Mouse (Mus musculus) hindbrain, embryonic 15.5 days (tissue): ENCODE results near the gene Zfp9. TPM values are rescaled to one million over a fixed set of nuclear protein-coding genes. Genes with fewer than 3 reads are reported as not detected.

ENCODE experiments used
- ATAC-seq: fragments of 200-750 bp; cut with Nextera tagmentation; 2 replicates; pipeline ENCODE4 v1.8.0; 2017; ENCODE audit warnings: low read depth, moderate number of reproducible peaks, moderate TSS enrichment; ENCODE audit not compliant: low FRiP score
- H3K27ac ChIP-seq: fragments of 300-500 bp; sonication (generic); replicated peaks from 2 replicates; pipeline ENCODE4 v1.5.1; 2015; ENCODE audit warnings: mild to moderate bottlenecking, inconsistent platforms
- H3K27me3 ChIP-seq: fragments of 300-500 bp; sonication (generic); 2 replicates; pipeline ENCODE4 v1.6.1; 2015; ENCODE audit warnings: control low read depth, inconsistent platforms
- H3K36me3 ChIP-seq: fragments of 300-500 bp; sonication (generic); 2 replicates; pipeline ENCODE4 v1.6.1; 2015; ENCODE audit warnings: control low read depth, inconsistent platforms
- H3K4me1 ChIP-seq: fragments of 300-500 bp; sonication (generic); replicated peaks from 2 replicates; pipeline ENCODE4 v1.6.1; 2015; ENCODE audit warnings: control low read depth, inconsistent platforms
- H3K4me2 ChIP-seq: fragments of 300-500 bp; sonication (generic); 2 replicates; pipeline ENCODE4 v1.6.1; 2015; ENCODE audit warnings: moderate library complexity, mild to moderate bottlenecking, inconsistent platforms
- H3K4me3 ChIP-seq: fragments of 300-500 bp; sonication (generic); 2 replicates; pipeline ENCODE4 v1.5.1; 2015; ENCODE audit warnings: mild to moderate bottlenecking, inconsistent platforms
- H3K9ac ChIP-seq: fragments of 300-500 bp; sonication (generic); 2 replicates; pipeline ENCODE4 v1.6.1; 2015; ENCODE audit warnings: inconsistent platforms
- H3K9me3 ChIP-seq: fragments of 300-500 bp; sonication (generic); 2 replicates; pipeline ENCODE4 v1.6.1; 2016; ENCODE audit warnings: control low read depth, inconsistent platforms
- WGBS: fragments of 180-500 bp; shearing (Covaris S2); methylation state at CpG from one replicate; pipeline ENCODE4 v1.1.7; 2015; 5-methylcytosine and 5-hydroxymethylcytosine counted together
- microRNA-seq: library from miRNA; unstranded; fragments of <30 nt; microRNA quantifications from one replicate; pipeline ENCODE4, GENCODE M21; 2016
- polyA plus RNA-seq: library from polyadenylated mRNA; unstranded; fragments of >200 nt; fragmentation: Nextera tagmentation; extraction: Ambion mirVana; gene quantifications from 2 replicates; pipeline ENCODE4 v1.2.1, GENCODE M21; 2015

The Zfp9 gene
- polyA plus RNA-seq, 1 experiment from 2014 or later, result 12.0 TPM

- peaks cover 45% of the 10 kb centered on the region for H3K36me3 ChIP-seq
- H3K4me3 ChIP-seq, result no peak overlapping the region
- no peak for ATAC-seq
- H3K9me3 ChIP-seq, result peaks cover 4% of the 10 kb centered on the region; the same call in 1 of the 2 replicates
- no peaks in the 10 kb centered on the region for H3K4me1 ChIP-seq
- H3K4me2 ChIP-seq, result no peak overlapping the region
- WGBS, result 90% methylated on average over 1 of the region's 1 CpGs
- no peak overlapping the region for H3K9ac ChIP-seq
- H3K27ac ChIP-seq, result no peak overlapping the region
- H3K27me3 ChIP-seq, result no peaks in the 10 kb centered on the region
Observed at GRCm38 (mm10) chr6:118426666-118427065, 52.5 kb downstream of the Zfp9 start.

- H3K9me3 ChIP-seq, result no peaks in the 10 kb centered on the region
- peak within 1 kb of the TSS; percentile 94 for H3K27ac ChIP-seq
- H3K9ac ChIP-seq, result peak within 1 kb of the TSS; percentile 77
- H3K4me3 ChIP-seq, result peak within 1 kb of the TSS; percentile 79
- WGBS, result under 1% methylated on average over 67 of the region's 67 CpGs
- H3K27me3 ChIP-seq, result no peaks in the 10 kb centered on the region
- peaks cover 26% of the 10 kb centered on the region for H3K36me3 ChIP-seq
- H3K4me2 ChIP-seq, result peak within 1 kb of the TSS; percentile 64
- ATAC-seq, result peak; percentile 99
- peaks cover 14% of the 10 kb centered on the region for H3K4me1 ChIP-seq
Observed at GRCm38 (mm10) chr6:118419050-118419920, 59.8 kb downstream of the Zfp9 start, which contains the start of gene Bms1. Bms1 (minus strand) TSS chr6:118419474.

Small RNAs within 50 kb of the gene (microRNA-seq; reads per million reads assigned to microRNA genes)
- gene Gm25953, result not detected

Other genes starting within 250 kb of the Zfp9 start
- gene Bms1, start 59.8 kb downstream of the Zfp9 start, polyA plus RNA-seq, result 20.9 and 22.1 TPM in 2 replicates
- 16.6 and 16.8 TPM in 2 replicates for gene Zfp248, start 23.8 kb downstream of the Zfp9 start, polyA plus RNA-seq
- gene Ankrd26, start 82.9 kb upstream of the Zfp9 start, polyA plus RNA-seq, result 14.5 and 19.1 TPM in 2 replicates